Mouse (Mus musculus) CH12.LX (cell line): ENCODE results near the gene Phf7. TPM values are rescaled to one million over a fixed set of nuclear protein-coding genes. Genes with fewer than 3 reads are reported as not detected.

Source experiments
- DNase-seq: peaks from one replicate; pipeline ENCODE4 v3.0.0-alpha.2; 2013; ENCODE audit errors: extremely low read depth
- H3K27ac ChIP-seq: 2 replicates; pipeline ENCODE4 v1.5.1; 2012; ENCODE audit warnings: low read depth, mild to moderate bottlenecking, control low read depth, moderate library complexity; ENCODE audit not compliant: insufficient read depth
- H3K27me3 ChIP-seq: replicated peaks from 2 replicates; pipeline ENCODE3; 2012; ENCODE audit warnings: inconsistent platforms
- H3K36me3 ChIP-seq, 2 experiments: replicated peaks in 1 of 2; 2 replicates each; pipeline versions ENCODE3 to v1.6.1; 2012; ENCODE audit warnings: inconsistent platforms in 1 of 2, low read length in 1 of 2, mild to moderate bottlenecking in 1 of 2, mixed read lengths in 1 of 2, moderate library complexity in 1 of 2; ENCODE audit not compliant: control insufficient read depth in 1 of 2, insufficient read depth in 1 of 2
- H3K4me1 ChIP-seq, 2 experiments: 2 replicates each; pipeline ENCODE4 v1.6.1; 2012; ENCODE audit warnings: inconsistent platforms in 1 of 2, moderate library complexity in 1 of 2; ENCODE audit not compliant: insufficient read depth in 2 of 2, control insufficient read depth in 1 of 2
- H3K4me2 ChIP-seq: 2 replicates; pipeline ENCODE4 v1.6.1; 2012; ENCODE audit warnings: low read depth, mild to moderate bottlenecking, control low read depth; ENCODE audit not compliant: poor library complexity, insufficient read depth, severe bottlenecking
- H3K4me3 ChIP-seq, 3 experiments: fragments of 150-350 bp in 1 of 3; sonication (generic) in 1 of 3; replicated peaks in 1 of 3; 2 replicates each; pipeline versions ENCODE3 to v1.5.1; 2011 to 2012; ENCODE audit warnings: low read depth in 2 of 3, low read length in 2 of 3, mild to moderate bottlenecking in 2 of 3, moderate library complexity in 2 of 3, control low read depth in 1 of 3, improper control_type of control experiment in 1 of 3, inconsistent platforms in 1 of 3, mixed read lengths in 1 of 3; ENCODE audit not compliant: poor library complexity in 1 of 3
- H3K79me2 ChIP-seq: replicated peaks from 2 replicates; pipeline ENCODE4 v1.6.1; 2012; ENCODE audit warnings: mild to moderate bottlenecking, moderate library complexity; ENCODE audit not compliant: control insufficient read depth, poor library complexity, insufficient read depth, severe bottlenecking; ENCODE audit errors: extremely low read depth
- H3K9ac ChIP-seq: 2 replicates; pipeline ENCODE4 v1.6.1; 2012; ENCODE audit warnings: low read depth, mild to moderate bottlenecking, control low read depth, moderate library complexity; ENCODE audit not compliant: insufficient read depth
- H3K9me3 ChIP-seq: replicated peaks from 2 replicates; pipeline ENCODE3; 2012; ENCODE audit warnings: low read length, inconsistent platforms, mixed read lengths
- BHLHE40 ChIP-seq: IDR thresholded peaks from 2 replicates; pipeline ENCODE4 v1.6.1; 2011; ENCODE audit warnings: mild to moderate bottlenecking, low read depth, low read length, improper control_type of control experiment
- CHD2 ChIP-seq: IDR thresholded peaks from 2 replicates; pipeline ENCODE4 v1.6.1; 2011; ENCODE audit warnings: low read length, improper control_type of control experiment
- IRF4 ChIP-seq: IDR thresholded peaks from 2 replicates; pipeline ENCODE4 v1.6.1; 2014; ENCODE audit warnings: low read depth, mild to moderate bottlenecking, inconsistent platforms, low read length, improper control_type of control experiment
- JUND ChIP-seq: conservative IDR thresholded peaks from 2 replicates; pipeline ENCODE4 v1.6.1; 2011; ENCODE audit warnings: low read depth, low read length, improper control_type of control experiment
- MAFK ChIP-seq: IDR thresholded peaks from 2 replicates; pipeline ENCODE4 v1.6.1; 2011; ENCODE audit warnings: low read length, improper control_type of control experiment; ENCODE audit not compliant: insufficient replicate concordance
- MAX ChIP-seq: IDR thresholded peaks from 2 replicates; pipeline ENCODE4 v1.6.1; 2011; ENCODE audit warnings: low read length, improper control_type of control experiment
- MXI1 ChIP-seq: IDR thresholded peaks from 2 replicates; pipeline ENCODE4 v1.6.1; 2011; ENCODE audit warnings: mild to moderate bottlenecking, low read depth, low read length, improper control_type of control experiment
- MYC ChIP-seq: IDR thresholded peaks from 2 replicates; pipeline ENCODE4 v1.6.1; 2011; ENCODE audit warnings: low read depth, mild to moderate bottlenecking, improper control_type of control experiment, low read length
- NELFE ChIP-seq: IDR thresholded peaks from 2 replicates; pipeline ENCODE4 v1.6.1; 2011; ENCODE audit warnings: low read depth, low read length, improper control_type of control experiment
- NRF1 ChIP-seq: IDR thresholded peaks from 2 replicates; pipeline ENCODE4 v1.6.1; 2014; ENCODE audit warnings: low read depth, mild to moderate bottlenecking, inconsistent platforms, low read length, improper control_type of control experiment, moderate library complexity
- PAX5 ChIP-seq: IDR thresholded peaks from 2 replicates; pipeline ENCODE4 v1.6.1; 2012; ENCODE audit warnings: low read length, inconsistent platforms, mixed read lengths
- POLR2A ChIP-seq: IDR thresholded peaks from 2 replicates; pipeline ENCODE4 v1.6.1; 2011; ENCODE audit warnings: low read depth, mild to moderate bottlenecking, improper control_type of control experiment, low read length
- POLR2AphosphoS2 ChIP-seq: IDR thresholded peaks from 2 replicates; pipeline ENCODE4 v1.6.1; 2011; ENCODE audit warnings: low read depth, low read length, improper control_type of control experiment
- TBP ChIP-seq: conservative IDR thresholded peaks from 2 replicates; pipeline ENCODE4 v1.6.1; 2011; ENCODE audit warnings: low read depth, low read length, improper control_type of control experiment
- TCF12 ChIP-seq: IDR thresholded peaks from 2 replicates; pipeline ENCODE4 v1.6.1; 2014; ENCODE audit warnings: low read depth, mild to moderate bottlenecking, inconsistent platforms, low read length, improper control_type of control experiment
- USF1 ChIP-seq: IDR thresholded peaks from 2 replicates; pipeline ENCODE4 v1.6.1; 2014; ENCODE audit warnings: low read depth, mild to moderate bottlenecking, inconsistent platforms, low read length, improper control_type of control experiment
- ZKSCAN1 ChIP-seq: IDR thresholded peaks from 2 replicates; pipeline ENCODE4 v1.6.1; 2012; ENCODE audit warnings: low read depth, inconsistent platforms, low read length, improper control_type of control experiment, borderline replicate concordance
- dilution Hi-C: fragments of 300-500 bp; cut with MboI; formaldehyde crosslinking; loops from 2 replicates; pipeline ENCODE4 v1.14.3; 2020; ENCODE audit warnings: low sequenced_read_pairs; ENCODE audit not compliant: extremely low pct_unique_long_range_greater_than_20kb, extremely low pct_ligation_motif_present
- in situ Hi-C: fragments of 300-500 bp; cut with MboI; formaldehyde crosslinking; loops from 3 replicates; pipeline ENCODE4 v1.14.3; 2019; ENCODE audit warnings: low sequenced_read_pairs, low pct_ligation_motif_present, low pct_unique_long_range_greater_than_20kb, mixed read lengths
- polyA plus RNA-seq: library from polyadenylated mRNA; unstranded; fragments of >175 nt; gene quantifications from 2 replicates; pipeline ENCODE4 v1.2.1, GENCODE M21; 2012; ENCODE audit warnings: low read depth; ENCODE audit not compliant: insufficient read length
- total RNA-seq, 2 experiments: library from RNA; depleted of rRNA; stranded (reverse); fragments of 300-350 nt in 1 of 2; fragments of >200 nt in 1 of 2; gene quantifications; 2 replicates each; pipeline ENCODE4 v1.2.3; 2012 to 2014

The Phf7 gene
- total and polyA plus RNA-seq, 3 experiments: 10.0 to 13.9 (median 13.5) TPM

DNA sequence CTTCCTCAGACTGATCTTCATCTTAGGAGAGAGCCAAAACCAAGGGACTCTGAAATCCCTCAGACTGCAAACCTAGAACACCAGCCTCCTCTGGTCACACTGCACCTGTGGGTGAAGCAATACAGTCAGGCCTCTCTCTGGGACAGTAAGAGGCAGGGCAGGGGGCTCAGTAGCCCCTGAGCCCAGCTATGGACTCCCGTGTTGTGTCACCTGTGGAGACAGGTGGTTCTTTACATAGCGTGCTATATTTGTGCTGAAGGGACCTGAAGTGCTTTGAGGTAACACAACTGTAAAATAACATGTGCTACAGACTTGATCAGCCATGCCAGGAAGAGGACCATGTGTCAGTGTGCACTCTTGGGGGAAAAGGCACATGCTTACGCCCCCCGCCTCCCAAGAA lies 55.6 kb downstream of the Phf7 start:
- Histone ChIP-seq H3K27me3 (no peaks in the 10 kb centered on the region), H3K27ac (no peak overlapping the region), H3K4me1 (peaks cover 4 to 27% of the 10 kb centered on the region in 2 experiments; a peak in 3 of 4 replicates), H3K79me2 (peaks cover 14% of the 10 kb centered on the region), H3K9ac (no peak overlapping the region), H3K9me3 (no peaks in the 10 kb centered on the region), H3K36me3 (peaks cover 51 to 90% of the 10 kb centered on the region in 2 experiments), H3K4me2 (no peak overlapping the region), H3K4me3 (no peak overlapping the region)
- in situ Hi-C loops (no loop called here), dilution Hi-C loops (no loop called here)
- DNase-seq: no peak
- TF ChIP-seq ZKSCAN1: no peak
- no peak for TF ChIP-seq MXI1
- TF ChIP-seq CHD2: no peak
- no peak for TF ChIP-seq NELFE
- no peak for TF ChIP-seq TCF12
- no peak for TF ChIP-seq JUND
- no peak for TF ChIP-seq MYC

DNA sequence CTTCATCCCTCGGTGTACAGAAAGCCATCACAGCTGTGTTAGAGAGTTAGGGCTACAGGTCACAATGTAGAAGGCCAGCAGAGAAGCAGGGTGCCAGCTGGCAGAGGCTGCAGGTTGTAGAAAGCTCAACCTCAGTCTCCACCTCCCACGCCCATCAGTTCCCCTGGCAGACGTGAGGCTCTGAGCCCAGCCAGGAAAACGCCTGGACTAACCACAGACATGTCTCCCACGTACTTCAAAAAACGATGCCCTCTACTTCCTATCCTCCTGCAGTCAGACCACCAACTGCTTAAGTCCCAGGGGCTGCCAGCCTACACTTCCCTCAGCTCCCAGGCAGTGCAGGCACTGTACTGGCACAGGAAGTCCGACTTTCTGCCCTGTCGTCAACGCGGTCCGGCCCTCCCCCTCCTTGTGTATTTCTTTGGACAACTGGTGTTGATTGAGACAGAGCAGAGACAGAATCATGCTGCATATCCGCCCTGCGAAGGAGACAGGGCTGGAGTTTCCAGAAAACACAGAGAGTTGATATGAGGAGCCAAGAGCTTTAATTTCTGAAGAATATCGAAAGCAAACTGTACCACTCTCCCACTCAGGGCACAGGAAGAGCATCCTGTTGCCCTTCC lies 56.1 kb downstream of the Phf7 start:
- Histone ChIP-seq H3K4me3 (no peak overlapping the region), H3K4me2 (no peak overlapping the region), H3K27me3 (no peaks in the 10 kb centered on the region), H3K4me1 (peaks cover 2 to 27% of the 10 kb centered on the region in 2 experiments; a peak in 3 of 4 replicates), H3K79me2 (peaks cover 14% of the 10 kb centered on the region), H3K9ac (no peak overlapping the region), H3K27ac (no peak overlapping the region), H3K36me3 (peaks cover 52 to 90% of the 10 kb centered on the region in 2 experiments), H3K9me3 (no peaks in the 10 kb centered on the region)
- in situ Hi-C loops (no loop called here), dilution Hi-C loops (no loop called here)
- no peak for TF ChIP-seq POLR2A
- no peak for TF ChIP-seq MAFK
- no peak for TF ChIP-seq CHD2
- no peak for DNase-seq

DNA sequence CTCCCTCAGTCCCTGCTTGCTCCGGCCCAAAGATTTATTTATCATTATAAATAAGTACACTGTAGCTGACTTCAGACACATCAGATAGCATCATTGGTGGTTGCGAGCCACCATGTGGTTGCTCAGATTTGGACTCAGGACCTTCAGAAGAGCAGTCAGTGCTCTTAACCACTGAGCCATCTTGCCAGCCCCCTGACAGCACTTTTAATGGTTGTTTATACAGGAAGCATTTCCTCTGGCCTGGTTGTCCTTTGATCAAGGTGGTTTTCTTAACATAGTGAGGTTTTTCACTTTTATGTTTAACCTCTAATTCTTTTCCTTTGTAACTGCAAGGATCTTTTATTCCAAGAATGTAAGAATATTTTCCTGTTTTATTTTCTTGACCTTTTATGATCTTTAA lies 56.7 kb downstream of the Phf7 start:
- H3K27me3 ChIP-seq: no peaks in the 10 kb centered on the region
- no peak overlapping the region for H3K9ac ChIP-seq
- DNase-seq: no peak
- H3K79me2 ChIP-seq: peaks cover 14% of the 10 kb centered on the region
- no peak for TF ChIP-seq ZKSCAN1
- no peak for TF ChIP-seq TBP
- TF ChIP-seq MAX: no peak
- no peak for TF ChIP-seq POLR2AphosphoS2
- no peak for TF ChIP-seq CHD2
- no peak for TF ChIP-seq IRF4
- TF ChIP-seq NRF1: no peak
- no peak for TF ChIP-seq POLR2A
- TF ChIP-seq BHLHE40: no peak
- no peak for TF ChIP-seq USF1
- no peak for TF ChIP-seq PAX5
- no peak for TF ChIP-seq JUND
- no peak overlapping the region for H3K4me2 ChIP-seq
- H3K9me3 ChIP-seq: no peaks in the 10 kb centered on the region
- no peak overlapping the region for H3K4me3 ChIP-seq
- no peak overlapping the region for H3K27ac ChIP-seq
- H3K36me3 ChIP-seq: peaks cover 57 to 90% of the 10 kb centered on the region in 2 experiments
- in situ Hi-C loops (no loop called here), dilution Hi-C loops (no loop called here)
- H3K4me1 ChIP-seq: peaks cover 2 to 25% of the 10 kb centered on the region in 2 experiments; a peak in 3 of 4 replicates
